8 mouse cellular contexts compared by ENCODE assay signal in genomic region chr10:67126859-67127758, GRCm38 (mm10). TPM values are rescaled to one million over a fixed set of nuclear protein-coding genes. Genes with fewer than 3 reads are reported as not detected.
A peak's percentile ranks its signal among the peaks of the same experiment; 100 is the strongest.
DNase-seq lines count a peak whose midpoint lies in the region; ATAC-seq and TF ChIP-seq lines count a peak whose summit lies in the region.

No protein-coding gene starts in this region.

- no peak for TF ChIP-seq CTCF in spleen, adult 2 months (IDR thresholded peaks at IDR 0.05; ENCODE audit: extremely low read depth, insufficient read depth, insufficient read length, insufficient replicate concordance)

- H3K4me3 ChIP-seq in heart, embryonic 11.5 days (ENCODE audit: low read depth, low read length) = peak overlapping the region; percentile 93
- peak overlapping the region; percentile 65 for H3K4me3 ChIP-seq in spleen, adult 2 months (ENCODE audit: extremely low read depth, insufficient read depth, insufficient read length)

- DNase-seq in adrenal gland, adult (ENCODE audit: inconsistent age in 2 of 2, low spot score in 1 of 2) = peak; percentile 70 to 87
- no peak for DNase-seq in adrenal gland, adult 8-10 months
- DNase-seq in kidney, postnatal 14 days = peak; percentile 69
- DNase-seq in spleen, adult 2 months (ENCODE audit: low read depth in 1 of 2, low spot score in 2 of 2) = peak in 1 of 2 experiments; percentile 41

- peak; percentile 67 for ATAC-seq in CD4-positive, CD25-positive, alpha-beta regulatory T cell, adult 4 months
- peak; percentile 27 for ATAC-seq in common myeloid progenitor, adult 5-6 weeks (replicated peaks; ENCODE audit: low read depth, poor library complexity, severe bottlenecking)
- ATAC-seq in heart, embryonic 11.5 days (replicated peaks; ENCODE audit: insufficient number of reproducible peaks, low FRiP score, low TSS enrichment) = peak; percentile 52
- ATAC-seq in megakaryocyte-erythroid progenitor cell, adult 5-6 weeks (replicated peaks; ENCODE audit: low FRiP score, low TSS enrichment, poor library complexity, severe bottlenecking) = 0 out of 2 replicates have a peak, but pooled peaks have one; percentile 30

- H3K9me3 ChIP-seq in heart, embryonic 11.5 days (replicated peaks; ENCODE audit: control insufficient read depth, low read length) = no peaks in the 10 kb centered on the region

- 1% methylated on average over 96 of the region's 115 CpGs for WGBS in heart, embryonic 11.5 days (ENCODE audit: insufficient replicate concordance)
- WGBS in spleen, adult 2 months = 1% methylated on average over 99 of the region's 115 CpGs

- TF ChIP-seq POLR2A in spleen, adult 2 months (IDR thresholded peaks at IDR 0.05; ENCODE audit: low read depth, low read length) = no peak

- H3K4me2 ChIP-seq in heart, embryonic 11.5 days = peak overlapping the region; percentile 96

- no peaks in the 10 kb centered on the region for H3K36me3 ChIP-seq in heart, embryonic 11.5 days (ENCODE audit: control insufficient read depth, insufficient read depth, low read length)
- H3K36me3 ChIP-seq in spleen, adult 2 months (ENCODE audit: control insufficient read depth, insufficient read depth, low read length) = no peaks in the 10 kb centered on the region

- peak overlapping the region; percentile 66 for H3K27ac ChIP-seq in heart, embryonic 11.5 days (ENCODE audit: low read depth, low read length)
- peak overlapping the region; percentile 38 for H3K27ac ChIP-seq in spleen, adult 2 months (ENCODE audit: insufficient read depth, low read length)

- no peaks in the 10 kb centered on the region for H3K27me3 ChIP-seq in heart, embryonic 11.5 days (ENCODE audit: control insufficient read depth, insufficient read depth, low read length)
- H3K27me3 ChIP-seq in spleen, adult 2 months (ENCODE audit: control insufficient read depth, insufficient read depth, low read length) = peaks cover 10% of the 10 kb centered on the region

- peaks cover 25% of the 10 kb centered on the region for H3K4me1 ChIP-seq in heart, embryonic 11.5 days (ENCODE audit: control insufficient read depth, insufficient read depth, low read length)
- peaks cover 7% of the 10 kb centered on the region for H3K4me1 ChIP-seq in spleen, adult 2 months (ENCODE audit: control insufficient read depth, insufficient read depth, insufficient read length)

- peak overlapping the region; percentile 89 for H3K9ac ChIP-seq in heart, embryonic 11.5 days (ENCODE audit: low read depth, low read length)

RNA-seq across cellular contexts. Expression of gene Reep3, which starts 30.4 kb away (rescaled TPM):
- 10 to 100 TPM; 33.5 to 49.1 (median 44.9) TPM for total RNA-seq in adrenal gland, adult 8-10 months (2022)
- polyA plus RNA-seq in CD4-positive, CD25-positive, alpha-beta regulatory T cell, adult 4 months (2017; shearing (Covaris generic)) = 10 to 100 TPM; 13.8 to 17.3 TPM
- total RNA-seq in common myeloid progenitor, adult 5-6 weeks (2017) = 8.5 and 12.5 TPM in 2 replicates
- 21.5 and 23.7 TPM in 2 replicates for polyA plus RNA-seq in heart, embryonic 11.5 days (2014; fragmentation: Nextera tagmentation; extraction: Ambion mirVana)
- 6.8 and 9.1 TPM in 2 replicates for total RNA-seq in megakaryocyte-erythroid progenitor cell, adult 5-6 weeks (2014; fragmentation: Nextera tagmentation)
- total RNA-seq in megakaryocyte-erythroid progenitor cell, adult 5-6 weeks (2017) = 3.6 and 6.3 TPM in 2 replicates
- polyA plus RNA-seq in spleen, adult 2 months (2012; rRNA removed) = 8.6 and 9.0 TPM in 2 replicates

RNA-seq across cellular contexts. Expression of gene Jmjd1c, which starts 31.2 kb away (rescaled TPM):
- 100 to 1,000 TPM in 1 of 4 experiments, 10 to 100 TPM in 3; 54.1 to 103 (median 65.0) TPM for total RNA-seq in adrenal gland, adult 8-10 months (2022)
- 10 to 100 TPM; 56.7 to 57.2 TPM for polyA plus RNA-seq in CD4-positive, CD25-positive, alpha-beta regulatory T cell, adult 4 months (2017; shearing (Covaris generic))
- total RNA-seq in common myeloid progenitor, adult 5-6 weeks (2017) = 134 and 162 TPM in 2 replicates
- 31.7 and 39.5 TPM in 2 replicates for polyA plus RNA-seq in heart, embryonic 11.5 days (2014; fragmentation: Nextera tagmentation; extraction: Ambion mirVana)
- 163 and 165 TPM in 2 replicates for total RNA-seq in megakaryocyte-erythroid progenitor cell, adult 5-6 weeks (2014; fragmentation: Nextera tagmentation)
- total RNA-seq in megakaryocyte-erythroid progenitor cell, adult 5-6 weeks (2017) = 109 and 163 TPM in 2 replicates
- polyA plus RNA-seq in spleen, adult 2 months (2012; rRNA removed) = 14.4 and 16.0 TPM in 2 replicates
